Mouse (Mus musculus) lung, adult 10 weeks (tissue): ENCODE results near the gene Spa17. TPM values are rescaled to one million over a fixed set of nuclear protein-coding genes. Genes with fewer than 3 reads are reported as not detected.

Source experiments
- polyA plus RNA-seq: library from polyadenylated mRNA; stranded (reverse); fragments of 350-450 nt; fragmentation: Illumina TruSeq; extraction: RNeasy Lipid Tissue Mini Kit (QIAGEN cat#74804); gene quantifications from one replicate; pipeline ENCODE4 v1.2.3, GENCODE M21; 2014; ENCODE audit warnings: low read depth, low replicate concordance; ENCODE audit not compliant: insufficient read depth

Gene Spa17
- 30.4 TPM for polyA plus RNA-seq

GRCm38 (mm10) chr9:37613182-37613910, at the start of gene Spa17:
TSS of gene Spa17 (minus strand) at chr9:37613722.

DNA sequence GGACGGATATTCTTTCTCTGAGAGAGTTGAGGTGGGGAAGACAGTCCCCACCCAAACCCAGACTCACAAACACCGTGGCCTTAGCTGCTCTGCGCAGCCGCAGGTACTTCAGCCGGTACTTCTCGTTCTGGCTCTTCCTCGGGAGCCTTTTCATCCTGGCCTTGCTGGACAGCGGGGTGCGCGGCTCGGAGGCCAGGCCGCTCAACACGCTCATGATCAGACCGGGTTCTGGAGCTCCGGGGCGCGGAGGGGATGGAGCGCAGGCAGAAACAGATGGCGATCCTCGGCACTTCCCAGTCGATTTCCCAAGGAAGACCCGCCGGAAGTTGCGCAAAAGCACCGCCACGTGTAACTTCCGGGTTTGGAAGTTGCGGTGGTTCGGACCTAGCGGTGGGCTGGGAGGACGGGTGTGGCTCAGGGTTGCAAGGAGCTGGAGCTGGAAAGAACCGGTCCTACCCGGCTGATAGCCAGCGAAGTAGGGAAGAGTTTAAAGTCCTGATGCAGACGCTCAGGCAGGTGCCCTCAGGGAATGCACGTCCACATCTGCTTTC, 43.5 kb upstream of the Spa17 start, which contains the start of gene Tbrg1:
TSS of gene Tbrg1 (minus strand) at position 382 of the 551 bp plus-strand sequence.

GRCm38 (mm10) chr9:37554838-37555748, 58.4 kb downstream of the Spa17 start, which contains the start of gene Siae:
TSS of gene Siae (plus strand) at chr9:37555698.

Other genes with a start within 250 kb of the Spa17 start
- 1.0 TPM for gene Hepacam, start 246.4 kb downstream of the Spa17 start, polyA plus RNA-seq
- gene Robo4, start 211.8 kb downstream of the Spa17 start, polyA plus RNA-seq, result 26.5 TPM
- not detected for gene Robo3, start 180.5 kb downstream of the Spa17 start, polyA plus RNA-seq
- gene Msantd2, start 124.4 kb downstream of the Spa17 start, polyA plus RNA-seq, result 10.8 TPM
- gene Esam, start 85.6 kb downstream of the Spa17 start, polyA plus RNA-seq, result 191 TPM
- gene Vsig2, start 74.5 kb downstream of the Spa17 start, polyA plus RNA-seq, result 27.5 TPM
- 13.8 TPM for gene Nrgn, start 60.8 kb downstream of the Spa17 start, polyA plus RNA-seq
- 7.7 TPM for gene Siae, start 58.0 kb downstream of the Spa17 start, polyA plus RNA-seq
- 63.3 TPM for gene Tbrg1, start 43.6 kb upstream of the Spa17 start, polyA plus RNA-seq
- gene Panx3, start 55.5 kb upstream of the Spa17 start, polyA plus RNA-seq, result not detected
- gene Olfr160, start 102.5 kb upstream of the Spa17 start, polyA plus RNA-seq, result not detected
- not detected for gene Olfr874, start 131.4 kb upstream of the Spa17 start, polyA plus RNA-seq
- gene Olfr875, start 158.1 kb upstream of the Spa17 start, polyA plus RNA-seq, result not detected
- not detected for gene Olfr876, start 189.3 kb upstream of the Spa17 start, polyA plus RNA-seq
- not detected for gene Olfr877, start 240.5 kb upstream of the Spa17 start, polyA plus RNA-seq